Mouse (Mus musculus): Measurements from ENCODE around the gene Gfod1.

Gfod1 gene

GRCm38 (mm10) chr13:43200473-43200872, 103.5 kb downstream of the Gfod1 start:
- no peak for DNase-seq (ENCODE audit: low spot score)

- no peak for DNase-seq (ENCODE audit: low spot score)
Measured at GRCm38 (mm10) chr13:43199749-43200148, 104.2 kb downstream of the Gfod1 start.

- no peak for DNase-seq (ENCODE audit: low spot score)
Measured at GRCm38 (mm10) chr13:43199282-43199681, 104.7 kb downstream of the Gfod1 start.

- DNase-seq (ENCODE audit: low spot score): no peak
Measured at GRCm38 (mm10) chr13:43197187-43197586, 106.8 kb downstream of the Gfod1 start.

GRCm38 (mm10) chr13:43196000-43196399, 108.0 kb downstream of the Gfod1 start:
- no peak for DNase-seq (ENCODE audit: low spot score)

- DNase-seq (ENCODE audit: low spot score): no peak
Measured at GRCm38 (mm10) chr13:43193932-43194331, 110.0 kb downstream of the Gfod1 start.

- no peak for DNase-seq (ENCODE audit: low spot score)
Measured at GRCm38 (mm10) chr13:43193266-43193665, 110.7 kb downstream of the Gfod1 start.

- no peak for DNase-seq (ENCODE audit: low spot score)
Measured at GRCm38 (mm10) chr13:43191741-43192192, 112.2 kb downstream of the Gfod1 start.

GRCm38 (mm10) chr13:43191290-43191689, 112.7 kb downstream of the Gfod1 start:
- no peak for DNase-seq (ENCODE audit: low spot score)

- no peak for DNase-seq (ENCODE audit: low spot score)
Measured at GRCm38 (mm10) chr13:43187736-43188135, 116.2 kb downstream of the Gfod1 start.

GRCm38 (mm10) chr13:43183248-43184055, 120.5 kb downstream of the Gfod1 start:
- DNase-seq (ENCODE audit: low spot score): no peak

GRCm38 (mm10) chr13:43182465-43183201, 121.3 kb downstream of the Gfod1 start:
- peak; percentile 87 for DNase-seq (ENCODE audit: low spot score)

- DNase-seq (ENCODE audit: low spot score): no peak
Measured at GRCm38 (mm10) chr13:43181104-43181503, 122.9 kb downstream of the Gfod1 start.

- no peak for DNase-seq (ENCODE audit: low spot score)
Measured at GRCm38 (mm10) chr13:43177317-43177716, 126.7 kb downstream of the Gfod1 start.

- DNase-seq (ENCODE audit: low spot score): no peak
Measured at GRCm38 (mm10) chr13:43176676-43177075, 127.3 kb downstream of the Gfod1 start.

GRCm38 (mm10) chr13:43173262-43173661, 130.7 kb downstream of the Gfod1 start:
- DNase-seq (ENCODE audit: low spot score): peak; percentile 76

- no peak for DNase-seq (ENCODE audit: low spot score)
Measured at GRCm38 (mm10) chr13:43172036-43172713, 131.8 kb downstream of the Gfod1 start.

- DNase-seq (ENCODE audit: low spot score): peak; percentile 100
Measured at GRCm38 (mm10) chr13:43171020-43171710, 132.8 kb downstream of the Gfod1 start, which contains the start of gene Tbc1d7. TSS of gene Tbc1d7 (minus strand) at chr13:43171501.

- DNase-seq (ENCODE audit: low spot score): no peak
Measured at GRCm38 (mm10) chr13:43167721-43168120, 136.3 kb downstream of the Gfod1 start.

GRCm38 (mm10) chr13:43159429-43159828, 144.5 kb downstream of the Gfod1 start:
- no peak for DNase-seq (ENCODE audit: low spot score)

- no peak for DNase-seq (ENCODE audit: low spot score)
Measured at GRCm38 (mm10) chr13:43158281-43158680, 145.7 kb downstream of the Gfod1 start.

- no peak for DNase-seq (ENCODE audit: low spot score)
Measured at GRCm38 (mm10) chr13:43157370-43157769, 146.6 kb downstream of the Gfod1 start.

Measured in urinary bladder, postnatal 25 days (tissue).